Mouse (Mus musculus) 3134 (cell line): Measurements from ENCODE around the gene Tmem269.
A peak's percentile ranks its signal among the peaks of the same experiment; 100 is the strongest.

Source experiments
- DNase-seq: peaks from one replicate; pipeline ENCODE4 v3.0.0-alpha.2; 2011; ENCODE audit warnings: low spot score; ENCODE audit not compliant: insufficient read length; ENCODE audit errors: extremely low read depth

The Tmem269 gene

GRCm38 (mm10) chr4:119238661-119239060 is 20.6 kb upstream of the Tmem269 start:
- no peak for DNase-seq

- no peak for DNase-seq
These were observed 16.3 kb upstream of the Tmem269 start for GRCm38 (mm10) chr4:119234348-119234747.

DNA sequence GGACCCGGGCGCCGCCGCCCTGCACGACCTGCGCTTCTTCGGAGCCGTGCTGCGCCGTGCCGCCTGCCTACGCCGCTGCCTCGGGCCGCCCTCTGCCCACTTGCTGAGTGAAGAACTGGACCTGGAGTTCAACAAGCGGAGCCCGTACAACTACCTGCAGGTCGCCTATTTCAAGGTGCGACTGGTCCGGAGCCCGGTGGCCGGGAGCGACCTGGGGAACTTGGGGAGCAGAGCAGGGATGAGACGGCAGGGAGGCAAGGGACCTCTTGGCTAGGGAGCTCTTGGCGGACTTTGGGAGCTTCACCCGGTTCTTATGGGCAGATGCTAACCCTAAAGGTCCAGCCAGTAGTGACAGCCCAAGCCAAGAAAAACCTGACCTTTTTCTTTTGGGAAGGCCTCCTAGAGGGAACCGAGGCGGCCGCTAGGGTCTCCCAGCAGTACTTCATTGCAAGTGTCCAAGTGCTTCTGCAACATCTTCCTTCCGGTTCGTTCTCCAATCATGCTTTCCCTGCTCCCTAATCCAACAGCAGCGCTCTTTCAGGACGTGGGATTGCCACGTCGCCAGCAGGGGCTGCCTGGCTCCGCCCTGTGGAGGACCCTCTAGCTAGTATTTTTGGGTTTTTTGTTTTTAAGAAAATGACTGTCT is 15.4 kb upstream of the Tmem269 start:
- DNase-seq, result peak; percentile 62

DNA sequence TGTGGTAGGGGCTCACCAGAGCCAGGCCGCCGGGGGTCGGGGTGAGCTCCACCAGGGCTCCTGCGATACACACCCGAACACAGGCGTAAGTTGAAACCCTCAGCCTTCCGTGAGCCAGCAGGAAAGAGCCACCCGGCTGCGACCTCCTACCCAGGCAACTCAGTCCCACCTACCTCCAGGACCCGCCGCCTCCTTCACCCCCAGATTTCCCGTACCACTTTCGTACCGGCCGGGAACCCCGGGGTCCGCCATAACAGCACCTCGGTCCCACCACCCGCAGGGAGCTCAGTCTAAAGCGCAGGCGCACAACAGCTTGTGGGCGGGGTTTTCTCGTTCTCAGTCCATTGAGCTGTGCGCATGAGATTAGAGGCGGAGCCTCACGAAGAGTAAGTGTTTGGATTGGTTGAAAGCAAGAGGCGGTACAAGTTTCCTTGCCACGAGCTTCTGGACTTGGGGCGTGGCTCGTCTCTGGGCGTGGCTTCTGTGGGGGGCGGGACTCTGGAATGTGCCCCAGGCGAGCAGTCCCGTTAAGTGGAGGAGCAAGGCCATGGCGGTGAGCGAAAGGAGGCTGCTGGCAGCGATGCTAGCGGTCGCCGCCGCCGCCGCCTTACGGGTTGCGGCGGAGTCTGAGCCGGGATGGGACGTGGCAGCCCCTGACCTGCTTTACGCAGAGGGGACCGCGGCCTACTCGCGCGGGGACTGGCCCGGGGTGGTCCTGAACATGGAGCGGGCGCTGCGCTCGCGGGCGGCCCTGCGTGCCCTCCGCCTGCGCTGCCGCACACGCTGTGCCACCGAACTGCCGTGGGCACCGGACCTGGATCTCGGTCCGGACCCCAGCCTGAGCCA is 14.6 kb upstream of the Tmem269 start, which contains the start of the genes AU022252 and P3h1:
TSS of gene AU022252 (minus strand) at position 303 of the 846 bp plus-strand sequence.
TSS of gene P3h1 (plus strand) at position 506 of the 846 bp plus-strand sequence.
- DNase-seq, result peak; percentile 96

DNA sequence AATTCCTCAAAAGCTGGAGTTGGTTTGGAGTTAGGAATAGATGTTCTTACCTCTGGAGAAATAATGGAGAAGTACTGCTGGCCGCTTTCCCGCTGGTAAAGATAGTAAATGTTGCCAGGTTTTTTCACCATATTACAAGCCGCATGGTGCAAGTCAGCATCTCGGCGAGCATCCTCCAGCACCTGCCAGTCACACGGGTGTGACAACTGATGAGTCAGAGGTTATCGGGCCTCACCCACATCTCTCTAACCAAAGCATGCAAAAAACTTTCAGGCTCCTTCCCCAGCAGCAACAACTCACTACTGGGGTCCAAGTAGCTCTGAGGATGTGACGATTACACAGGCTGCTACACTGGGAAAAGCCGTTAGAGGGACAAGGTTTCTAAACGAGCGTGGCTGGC is 8.7 kb upstream of the Tmem269 start:
- DNase-seq, result no peak

GRCm38 (mm10) chr4:119225719-119226118 is 7.7 kb upstream of the Tmem269 start:
- DNase-seq, result no peak

DNA sequence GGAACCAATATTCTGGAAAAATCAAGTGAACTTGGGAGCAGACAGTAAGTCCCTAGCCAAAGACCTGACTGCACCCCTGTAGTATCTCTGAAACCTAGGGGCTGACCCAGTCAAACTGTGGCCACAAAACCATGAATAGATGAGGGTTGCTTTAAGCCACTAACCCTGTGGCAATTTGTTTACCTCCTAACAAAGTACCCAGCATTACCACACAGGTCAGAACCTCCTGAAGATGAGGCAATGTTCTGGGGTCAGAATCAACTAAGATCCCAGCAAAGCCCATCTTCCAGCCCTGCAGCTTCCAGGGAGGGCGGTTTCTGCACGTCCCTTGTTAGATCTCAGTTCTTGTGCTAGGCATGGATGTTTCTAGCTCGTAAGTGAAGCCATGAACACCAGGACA is 6.5 kb upstream of the Tmem269 start:
- no peak for DNase-seq

- DNase-seq, result peak; percentile 47
These were observed 5.7 kb upstream of the Tmem269 start for GRCm38 (mm10) chr4:119223696-119224095.

GRCm38 (mm10) chr4:119216667-119217066 is 1.4 kb downstream of the Tmem269 start:
- DNase-seq, result no peak

GRCm38 (mm10) chr4:119204672-119205071 is 13.3 kb downstream of the Tmem269 start:
- no peak for DNase-seq

GRCm38 (mm10) chr4:119198105-119198504 is 19.9 kb downstream of the Tmem269 start:
- no peak for DNase-seq

DNA sequence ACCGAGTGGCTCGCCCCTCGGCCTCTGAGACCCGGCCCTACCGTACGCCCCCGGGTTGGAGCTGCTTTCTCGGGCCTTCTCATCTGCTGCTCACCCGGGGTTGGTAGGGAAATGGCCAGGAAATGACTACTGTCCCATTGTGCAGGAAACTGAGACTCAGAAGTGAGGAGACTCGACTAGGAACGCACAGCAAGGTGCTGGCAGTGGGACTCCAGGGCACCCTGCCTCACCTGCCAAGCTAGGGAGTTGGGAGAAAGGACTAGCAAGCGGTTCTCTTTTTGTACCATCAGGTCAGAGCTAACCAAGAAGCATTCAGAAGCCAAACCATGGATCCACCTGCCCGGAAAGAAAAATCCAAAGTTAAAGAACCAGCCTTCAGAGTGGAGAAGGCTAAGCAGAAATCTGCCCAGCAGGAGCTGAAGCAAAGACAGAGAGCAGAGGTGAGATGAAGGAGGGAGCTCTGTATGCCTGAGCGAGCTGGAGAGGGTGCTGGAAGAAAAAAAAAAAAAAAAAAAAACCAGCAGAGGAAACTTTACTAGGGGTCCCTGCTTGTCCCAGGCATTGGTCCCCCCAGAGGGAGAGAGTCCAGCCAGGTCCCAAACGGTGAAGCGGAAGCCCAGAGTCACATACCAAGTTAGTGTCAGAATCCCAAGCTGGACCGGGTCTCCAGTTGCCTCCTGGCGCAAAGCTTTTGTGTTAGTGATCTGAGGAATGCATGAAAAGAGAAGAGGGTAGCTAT is 22.3 kb downstream of the Tmem269 start:
- DNase-seq, result no peak

- peak; percentile 93 for DNase-seq
These were observed 23.0 kb downstream of the Tmem269 start, which contains the start of gene Svbp for GRCm38 (mm10) chr4:119194909-119195581. Gene Svbp (plus strand): TSS chr4:119195306.

GRCm38 (mm10) chr4:119192757-119193156 is 25.3 kb downstream of the Tmem269 start:
- no peak for DNase-seq

GRCm38 (mm10) chr4:119191273-119191672 is 26.7 kb downstream of the Tmem269 start:
- DNase-seq, result no peak

GRCm38 (mm10) chr4:119190618-119191017 is 27.4 kb downstream of the Tmem269 start:
- no peak for DNase-seq

- DNase-seq, result no peak
These were observed 28.2 kb downstream of the Tmem269 start, which contains the start of gene Ermap for GRCm38 (mm10) chr4:119189864-119190263. Gene Ermap (minus strand): TSS chr4:119190011.

DNA sequence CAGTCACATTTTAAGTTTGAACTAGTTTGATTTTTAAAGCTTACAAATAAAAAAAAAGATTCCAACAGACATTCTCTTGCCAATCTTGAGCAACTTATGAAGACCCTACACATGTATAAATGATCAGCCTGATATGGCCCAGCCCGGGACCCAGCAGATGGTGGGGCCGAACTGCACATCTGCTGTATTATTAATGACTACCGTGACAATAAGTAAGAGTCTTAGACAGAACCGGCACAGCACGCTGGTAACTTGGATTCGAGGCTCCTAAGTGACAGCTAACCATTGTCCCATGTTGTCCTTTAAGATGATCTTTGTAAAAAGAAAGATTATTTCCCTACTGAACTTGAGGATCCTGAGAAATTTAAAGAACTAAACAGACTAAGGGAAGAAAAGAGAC is 28.6 kb downstream of the Tmem269 start:
- no peak for DNase-seq

- no peak for DNase-seq
These were observed 29.8 kb downstream of the Tmem269 start for GRCm38 (mm10) chr4:119188060-119188785.

DNA sequence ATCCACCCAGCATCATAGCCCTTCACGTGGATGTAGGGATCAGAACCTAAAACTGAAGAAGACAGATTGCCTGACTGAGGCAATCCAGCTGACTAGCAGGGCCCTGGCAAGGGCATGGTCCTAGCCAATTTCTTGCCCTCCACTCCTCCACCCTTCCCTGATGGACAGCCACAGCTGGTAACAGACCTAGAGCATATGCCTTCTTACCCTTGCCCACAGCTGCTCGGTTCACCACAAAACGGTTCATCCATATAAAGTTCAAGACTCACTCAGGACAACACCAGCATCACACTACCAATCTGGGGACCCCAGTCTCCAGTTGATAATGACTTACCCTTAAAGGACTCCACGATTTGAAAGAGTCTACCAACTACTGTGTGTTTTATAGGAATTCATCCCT is 32.2 kb downstream of the Tmem269 start:
- no peak for DNase-seq
